In the genomic region with DNA sequence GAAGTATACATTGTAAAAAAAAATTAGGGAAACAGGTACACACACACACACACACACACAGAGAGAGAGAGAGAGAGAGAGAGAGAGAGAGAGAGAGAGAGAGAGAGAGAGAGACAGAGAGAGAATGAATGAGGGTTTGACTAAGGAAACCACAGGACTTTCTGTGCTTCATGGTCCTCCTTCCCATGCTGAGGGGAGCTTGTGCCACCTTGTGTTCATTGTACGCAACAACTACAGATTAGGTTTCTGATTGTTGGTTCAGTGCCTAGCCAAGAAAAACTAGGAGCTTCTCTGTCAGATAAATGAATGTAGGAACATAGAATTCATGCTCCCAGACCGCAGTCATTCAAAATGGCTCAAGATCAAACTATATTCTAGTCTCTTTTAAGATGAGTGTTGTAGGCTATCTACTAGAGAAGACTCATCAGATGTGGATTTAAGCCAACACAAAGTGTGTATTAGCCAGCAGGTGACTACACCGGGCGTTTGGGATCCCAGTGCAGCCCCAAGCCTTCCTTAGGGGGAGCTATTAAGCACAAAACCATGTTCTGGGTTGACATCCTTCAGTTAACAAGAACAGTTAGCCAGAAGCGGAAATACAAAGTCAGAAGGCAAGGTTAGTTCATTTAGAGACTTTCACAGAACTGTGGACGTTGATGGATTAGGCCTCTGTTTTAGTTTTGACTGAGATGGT, we compare ENCODE assay signal across 9 mouse cellular contexts. TPM values are rescaled to one million over a fixed set of nuclear protein-coding genes. Genes with fewer than 3 reads are reported as not detected.
DNase-seq lines count a peak whose midpoint lies in the region; ATAC-seq lines count a peak whose summit lies in the region.
"Had no signal": no experiment of that assay in that cellular context is flagged by ENCODE, and none has a peak within 500 bp of the region (broad histone marks: within the 10 kb centered on the region; RNA-seq: fewer than 3 reads in every experiment).

No protein-coding gene starts in this region.

- H3K27ac ChIP-seq in hindbrain, embryonic 16.5 days (ENCODE audit: low read depth, low read length), result no peak overlapping the region
- H3K27ac ChIP-seq in neural tube, embryonic 15.5 days (replicated peaks), result no peak overlapping the region

- no peak overlapping the region for H3K4me2 ChIP-seq in hindbrain, embryonic 16.5 days (ENCODE audit: low read length)
- H3K4me2 ChIP-seq in neural tube, embryonic 15.5 days, result no peak overlapping the region

- H3K4me1 ChIP-seq in hindbrain, embryonic 16.5 days (ENCODE audit: control insufficient read depth, insufficient read depth, low read depth, low read length), result no peaks in the 10 kb centered on the region
- no peaks in the 10 kb centered on the region for H3K4me1 ChIP-seq in neural tube, embryonic 15.5 days

- ATAC-seq in hindbrain, embryonic 16.5 days, result peak; percentile 86
- ATAC-seq in neural tube, embryonic 15.5 days (ENCODE audit: low FRiP score), result peak; percentile 65; the same call in 1 of the 2 replicates

- DNase-seq in ovary, postnatal 14 days (ENCODE audit: low spot score), result peak; percentile 26
- DNase-seq in ovary, adult 18-20 months (ENCODE audit: low spot score), result no peak
- peak; percentile 46 for DNase-seq in adrenal gland, postnatal 10 days
- DNase-seq in embryo, embryonic 9.5 days (ENCODE audit: extremely low spot score), result peak; percentile 42
- DNase-seq in left cerebral cortex, postnatal 10 days (ENCODE audit: extremely low spot score in 1 of 2, low spot score in 2 of 2), result peak; percentile 33 to 51
- no peak for DNase-seq in urinary bladder, postnatal 4 days (ENCODE audit: low spot score in 2 of 2)

- 72% methylated on average over 6 of the region's 6 CpGs for WGBS in hindbrain, embryonic 16.5 days
- WGBS in neural tube, embryonic 15.5 days, result 70% methylated on average over 6 of the region's 6 CpGs

- no peaks in the 10 kb centered on the region for H3K9me3 ChIP-seq in hindbrain, embryonic 16.5 days (ENCODE audit: control insufficient read depth, low read length)
- H3K9me3 ChIP-seq in neural tube, embryonic 15.5 days (replicated peaks), result no peaks in the 10 kb centered on the region

- H3K9ac ChIP-seq in hindbrain, embryonic 16.5 days (ENCODE audit: low read depth, low read length), result no peak overlapping the region
- H3K9ac ChIP-seq in neural tube, embryonic 15.5 days (replicated peaks), result no peak overlapping the region

- H3K4me3 ChIP-seq in hindbrain, embryonic 16.5 days (ENCODE audit: low read length), result no peak overlapping the region
- H3K4me3 ChIP-seq in neural tube, embryonic 15.5 days (replicated peaks), result no peak overlapping the region

- no peaks in the 10 kb centered on the region for H3K27me3 ChIP-seq in hindbrain, embryonic 16.5 days (replicated peaks; ENCODE audit: control insufficient read depth, insufficient read depth, low read length)
- H3K27me3 ChIP-seq in neural tube, embryonic 15.5 days (replicated peaks), result no peaks in the 10 kb centered on the region

- no peaks in the 10 kb centered on the region for H3K36me3 ChIP-seq in hindbrain, embryonic 16.5 days (ENCODE audit: control insufficient read depth, insufficient read depth, low read length)
- H3K36me3 ChIP-seq in neural tube, embryonic 15.5 days, result no peaks in the 10 kb centered on the region

- intact Hi-C loops in left cerebral cortex, postnatal 10 days (cut with DNase I), result loop anchor here (5.0 to 10.0 kb wide), 2 partner anchors 135 to 348 kb away; no protein-coding TSS in a partner anchor

RNA-seq across cellular contexts. Expression of a gene that starts 28.7 kb away (rescaled TPM):
- not detected for total RNA-seq in adrenal gland, postnatal 10 days (2021)
- polyA plus RNA-seq in hindbrain, embryonic 16.5 days (2015; fragmentation: Nextera tagmentation; extraction: Ambion mirVana), result 0.48 TPM in 1 of 2 replicates, not detected in the other
- total RNA-seq in left cerebral cortex, postnatal 10 days (2021), result not detected
- polyA plus RNA-seq in neural tube, embryonic 15.5 days (2015; fragmentation: Nextera tagmentation; extraction: Ambion mirVana), result 0.31 and 0.37 TPM in 2 replicates
- total RNA-seq: gastrocnemius, postnatal 36 days had no signal

RNA-seq across cellular contexts. Expression of a gene that starts 39.6 kb away (rescaled TPM):
- 10 to 100 TPM; 17.8 to 22.9 TPM for total RNA-seq in adrenal gland, postnatal 10 days (2021)
- 19.1 and 21.3 TPM in 2 replicates for polyA plus RNA-seq in hindbrain, embryonic 16.5 days (2015; fragmentation: Nextera tagmentation; extraction: Ambion mirVana)
- 10 to 100 TPM; 26.6 to 27.2 TPM for total RNA-seq in left cerebral cortex, postnatal 10 days (2021)
- polyA plus RNA-seq in neural tube, embryonic 15.5 days (2015; fragmentation: Nextera tagmentation; extraction: Ambion mirVana), result 20.0 and 20.3 TPM in 2 replicates

Comparison
In these comparisons a context has a peak if more than half of its experiments do, and no peak if none do; other contexts are left out.
1. DNase-seq: peak in ovary, postnatal 14 days (single experiment), adrenal gland, postnatal 10 days (single experiment), embryo, embryonic 9.5 days (single experiment) and left cerebral cortex, postnatal 10 days (2 of 2); none in ovary, adult 18-20 months (single experiment) and urinary bladder, postnatal 4 days (0 of 2).